Mouse (Mus musculus) thymus, adult 2 months (tissue): ENCODE data around the gene Pkd1l3.

Experiments used
- CTCF ChIP-seq: fragments of 200-500 bp; IDR thresholded peaks from 2 replicates; pipeline ENCODE4 v1.5.1; 2012; ENCODE audit warnings: mild to moderate bottlenecking, control low read depth, low read length, moderate library complexity, borderline replicate concordance; ENCODE audit not compliant: control insufficient read depth, poor library complexity, insufficient read depth; ENCODE audit errors: extremely low read depth
- POLR2A ChIP-seq: fragments of 200-500 bp; IDR thresholded peaks from 2 replicates; pipeline ENCODE4 v1.6.1; 2012; ENCODE audit warnings: mild to moderate bottlenecking, low read length, control low read depth, moderate library complexity; ENCODE audit not compliant: control insufficient read depth, poor library complexity, insufficient read depth; ENCODE audit errors: extremely low read depth

- no peak for TF ChIP-seq POLR2A
- no peak for TF ChIP-seq CTCF
Measured at GRCm38 (mm10) chr8:109666616-109667015, 52.3 kb downstream of the Pkd1l3 start.
